Mouse (Mus musculus) limb, embryonic 11.5 days (tissue): Measurements from ENCODE around the gene Osm. TPM values are rescaled to one million over a fixed set of nuclear protein-coding genes. Genes with fewer than 3 reads are reported as not detected.

ENCODE experiments used
- ATAC-seq: fragments of 200-750 bp; cut with Nextera tagmentation; 2 replicates; pipeline ENCODE4 v1.8.0; 2017; ENCODE audit warnings: low read depth; ENCODE audit not compliant: insufficient number of reproducible peaks, low FRiP score, low TSS enrichment
- DNase-seq: peaks from one replicate; pipeline ENCODE4 v3.0.0-alpha.2; 2015; ENCODE audit warnings: low spot score
- H3K27ac ChIP-seq: fragments of 300-500 bp; sonication (generic); replicated peaks from 2 replicates; pipeline ENCODE4 v1.5.1; 2014; ENCODE audit warnings: low read depth, mild to moderate bottlenecking, low read length
- H3K27me3 ChIP-seq: fragments of 300-500 bp; sonication (generic); 2 replicates; pipeline ENCODE4 v1.6.1; 2014; ENCODE audit warnings: mild to moderate bottlenecking, low read length, mixed read lengths; ENCODE audit not compliant: control insufficient read depth, insufficient read depth
- H3K36me3 ChIP-seq: fragments of 300-500 bp; sonication (generic); 2 replicates; pipeline ENCODE4 v1.6.1; 2014; ENCODE audit warnings: mild to moderate bottlenecking, low read length, moderate library complexity, mixed read lengths; ENCODE audit not compliant: control insufficient read depth, insufficient read depth
- H3K4me1 ChIP-seq: fragments of 300-500 bp; sonication (generic); 2 replicates; pipeline ENCODE4 v1.6.1; 2014; ENCODE audit warnings: low read length, mixed read lengths; ENCODE audit not compliant: control insufficient read depth, insufficient read depth
- H3K4me2 ChIP-seq: fragments of 300-500 bp; sonication (generic); 2 replicates; pipeline ENCODE4 v1.6.1; 2014; ENCODE audit warnings: low read depth, mild to moderate bottlenecking, moderate library complexity; ENCODE audit not compliant: severe bottlenecking
- H3K4me3 ChIP-seq: fragments of 300-500 bp; sonication (generic); 2 replicates; pipeline ENCODE4 v1.5.1; 2014; ENCODE audit warnings: low read depth, low read length
- H3K9ac ChIP-seq: fragments of 300-500 bp; sonication (generic); 2 replicates; pipeline ENCODE4 v1.6.1; 2014; ENCODE audit warnings: mild to moderate bottlenecking, low read length
- H3K9me3 ChIP-seq: fragments of 300-500 bp; sonication (generic); 2 replicates; pipeline ENCODE4 v1.6.1; 2016; ENCODE audit warnings: low read length; ENCODE audit not compliant: control insufficient read depth
- WGBS: fragments of 180-500 bp; shearing (Covaris S2); extraction: QIAGEN DNeasy Blood & Tissue Kit; methylation state at CpG from one replicate; pipeline ENCODE4 v1.1.7; 2014; 5-methylcytosine and 5-hydroxymethylcytosine counted together
- polyA plus RNA-seq: library from polyadenylated mRNA; unstranded; fragments of >200 nt; fragmentation: Nextera tagmentation; extraction: Ambion mirVana; gene quantifications from 2 replicates; pipeline ENCODE4 v1.2.1, GENCODE M21; 2014

Osm gene
- polyA plus RNA-seq, 1 experiment from 2014 or later, result not detected

- Histone ChIP-seq H3K4me1 (peaks cover 6% of the 10 kb centered on the region; the same call in 1 of the 2 replicates), H3K27ac (no peak overlapping the region), H3K4me2 (no peak overlapping the region), H3K36me3 (no peaks in the 10 kb centered on the region), H3K4me3 (no peak overlapping the region), H3K9me3 (no peaks in the 10 kb centered on the region), H3K27me3 (0 out of 2 replicates have a peak, but pooled peaks cover 2% of the 10 kb centered on the region), H3K9ac (no peak overlapping the region)
- DNase-seq, result no peak
- 69% methylated on average over 8 of the region's 8 CpGs for WGBS
- ATAC-seq, result no peak
Measured at GRCm38 (mm10) chr11:4196636-4197035, 39.6 kb upstream of the Osm start.

- no peak overlapping the region for H3K9ac ChIP-seq
- H3K9me3 ChIP-seq, result no peaks in the 10 kb centered on the region
- no peaks in the 10 kb centered on the region for H3K27me3 ChIP-seq
- 71% methylated on average over 1 of the region's 1 CpGs for WGBS
- ATAC-seq (no peak), DNase-seq (no peak)
- H3K4me1 ChIP-seq, result peaks cover 2% of the 10 kb centered on the region; the same call in 1 of the 2 replicates
- no peaks in the 10 kb centered on the region for H3K36me3 ChIP-seq
- H3K4me3 ChIP-seq, result no peak overlapping the region
- H3K27ac ChIP-seq, result no peak overlapping the region
- no peak overlapping the region for H3K4me2 ChIP-seq
Measured at GRCm38 (mm10) chr11:4197691-4198090, 38.5 kb upstream of the Osm start.

GRCm38 (mm10) chr11:4201981-4202700 lies 34.1 kb upstream of the Osm start:
- H3K9me3 ChIP-seq, result no peaks in the 10 kb centered on the region
- no peak overlapping the region for H3K9ac ChIP-seq
- ATAC-seq, result no peak
- 75% methylated on average over 11 of the region's 11 CpGs for WGBS
- H3K27ac ChIP-seq, result no peak overlapping the region
- H3K4me2 ChIP-seq, result no peak overlapping the region
- no peak for DNase-seq
- H3K4me3 ChIP-seq, result no peak overlapping the region
- no peaks in the 10 kb centered on the region for H3K27me3 ChIP-seq
- no peaks in the 10 kb centered on the region for H3K36me3 ChIP-seq
- no peaks in the 10 kb centered on the region for H3K4me1 ChIP-seq

GRCm38 (mm10) chr11:4202995-4203704 lies 33.1 kb upstream of the Osm start:
- H3K4me1 ChIP-seq, result no peaks in the 10 kb centered on the region
- H3K9me3 ChIP-seq, result no peaks in the 10 kb centered on the region
- no peak for DNase-seq
- H3K4me3 ChIP-seq, result no peak overlapping the region
- ATAC-seq, result no peak
- H3K27me3 ChIP-seq, result no peaks in the 10 kb centered on the region
- no peak overlapping the region for H3K4me2 ChIP-seq
- H3K27ac ChIP-seq, result no peak overlapping the region
- no peaks in the 10 kb centered on the region for H3K36me3 ChIP-seq
- no peak overlapping the region for H3K9ac ChIP-seq
- 88% methylated on average over 12 of the region's 12 CpGs for WGBS

- 60% methylated on average over 2 of the region's 2 CpGs for WGBS
- no peaks in the 10 kb centered on the region for H3K27me3 ChIP-seq
- H3K9ac ChIP-seq, result no peak overlapping the region
- H3K4me2 ChIP-seq, result no peak overlapping the region
- H3K27ac ChIP-seq, result no peak overlapping the region
- no peak overlapping the region for H3K4me3 ChIP-seq
- H3K36me3 ChIP-seq, result no peaks in the 10 kb centered on the region
- DNase-seq (no peak), ATAC-seq (no peak)
- no peaks in the 10 kb centered on the region for H3K9me3 ChIP-seq
- H3K4me1 ChIP-seq, result no peaks in the 10 kb centered on the region
Measured at GRCm38 (mm10) chr11:4203705-4204074, 32.5 kb upstream of the Osm start.

- no peaks in the 10 kb centered on the region for H3K27me3 ChIP-seq
- H3K36me3 ChIP-seq, result no peaks in the 10 kb centered on the region; the same call in 1 of the 2 replicates
- no peak overlapping the region for H3K27ac ChIP-seq
- H3K4me1 ChIP-seq, result no peaks in the 10 kb centered on the region
- no peak for DNase-seq
- 91% methylated on average over 5 of the region's 5 CpGs for WGBS
- H3K4me3 ChIP-seq, result no peak overlapping the region
- H3K4me2 ChIP-seq, result no peak overlapping the region
- no peak for ATAC-seq
- H3K9ac ChIP-seq, result no peak overlapping the region
- H3K9me3 ChIP-seq, result no peaks in the 10 kb centered on the region
Measured at GRCm38 (mm10) chr11:4205097-4205655, 31.0 kb upstream of the Osm start.

- no peak overlapping the region for H3K27ac ChIP-seq
- no peaks in the 10 kb centered on the region; the same call in 1 of the 2 replicates for H3K36me3 ChIP-seq
- no peaks in the 10 kb centered on the region for H3K9me3 ChIP-seq
- no peak overlapping the region for H3K4me3 ChIP-seq
- no peaks in the 10 kb centered on the region for H3K27me3 ChIP-seq
- H3K4me1 ChIP-seq, result no peaks in the 10 kb centered on the region
- no peak for ATAC-seq
- H3K9ac ChIP-seq, result no peak overlapping the region
- WGBS, result 94% methylated on average over 7 of the region's 7 CpGs
- no peak for DNase-seq
- no peak overlapping the region for H3K4me2 ChIP-seq
Measured at GRCm38 (mm10) chr11:4205951-4206350, 30.3 kb upstream of the Osm start.

GRCm38 (mm10) chr11:4206563-4206962 lies 29.7 kb upstream of the Osm start:
- H3K9me3 ChIP-seq, result no peaks in the 10 kb centered on the region
- H3K36me3 ChIP-seq, result no peaks in the 10 kb centered on the region; the same call in 1 of the 2 replicates
- no peak overlapping the region for H3K9ac ChIP-seq
- 79% methylated on average over 6 of the region's 6 CpGs for WGBS
- DNase-seq (no peak), ATAC-seq (no peak)
- H3K4me3 ChIP-seq, result no peak overlapping the region
- H3K4me2 ChIP-seq, result no peak overlapping the region
- H3K4me1 ChIP-seq, result no peaks in the 10 kb centered on the region
- no peak overlapping the region for H3K27ac ChIP-seq
- no peaks in the 10 kb centered on the region for H3K27me3 ChIP-seq
